Mouse (Mus musculus): ENCODE data around the gene Cbr2. TPM values are rescaled to one million over a fixed set of nuclear protein-coding genes. Genes with fewer than 3 reads are reported as not detected.
A peak's percentile ranks its signal among the peaks of the same experiment; 100 is the strongest.
"Not testable (repeated sequence)": the region's sequence is repeated elsewhere in the genome, so short reads cannot be mapped to it uniquely, and the experiment has no call there.

Gene Cbr2
- not detected for polyA plus RNA-seq (2017; shearing (Covaris generic))

DNA sequence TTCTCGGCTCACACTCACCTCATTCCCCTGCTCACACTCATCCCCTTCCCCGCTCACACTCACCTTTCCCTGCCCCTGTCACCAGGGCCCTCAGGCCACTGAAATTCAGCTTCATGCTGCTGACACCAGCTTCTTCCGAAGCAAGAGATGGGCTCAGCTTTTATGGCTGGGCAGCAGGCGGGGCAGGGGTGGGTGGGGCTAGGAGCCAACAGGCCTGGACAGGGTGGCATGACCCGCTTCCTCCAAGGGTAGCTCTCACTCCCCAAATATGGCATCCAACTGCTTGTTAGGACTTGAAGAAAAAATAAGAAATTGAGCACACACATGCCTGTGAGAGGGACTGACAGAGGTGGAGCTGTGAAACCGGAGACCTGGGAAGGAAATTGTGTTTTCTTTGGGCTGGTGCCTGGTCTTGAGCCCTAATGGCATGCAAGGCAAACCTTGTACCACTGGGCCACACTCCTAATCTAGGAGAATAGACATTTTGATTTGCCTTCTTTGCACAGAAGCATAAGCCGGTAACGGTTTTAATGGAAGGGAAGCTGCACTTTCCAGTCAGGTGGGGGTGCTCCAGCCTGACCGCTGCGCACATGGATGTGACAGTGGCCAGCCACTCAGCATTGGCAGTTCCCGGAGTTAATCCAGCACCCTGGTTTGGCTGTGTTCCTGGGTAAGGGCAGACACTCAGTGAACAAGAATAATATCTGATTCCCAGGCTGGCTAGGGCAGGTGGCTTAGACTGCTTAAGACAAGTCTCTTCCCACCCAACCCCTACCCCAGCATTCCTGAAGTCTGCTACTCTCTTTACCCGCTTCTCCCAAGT, at the start of gene Cbr2:
Gene Cbr2, minus strand, starts transcription at position 257 of the 823 bp plus-strand sequence.
- ATAC-seq, result no peak

DNA sequence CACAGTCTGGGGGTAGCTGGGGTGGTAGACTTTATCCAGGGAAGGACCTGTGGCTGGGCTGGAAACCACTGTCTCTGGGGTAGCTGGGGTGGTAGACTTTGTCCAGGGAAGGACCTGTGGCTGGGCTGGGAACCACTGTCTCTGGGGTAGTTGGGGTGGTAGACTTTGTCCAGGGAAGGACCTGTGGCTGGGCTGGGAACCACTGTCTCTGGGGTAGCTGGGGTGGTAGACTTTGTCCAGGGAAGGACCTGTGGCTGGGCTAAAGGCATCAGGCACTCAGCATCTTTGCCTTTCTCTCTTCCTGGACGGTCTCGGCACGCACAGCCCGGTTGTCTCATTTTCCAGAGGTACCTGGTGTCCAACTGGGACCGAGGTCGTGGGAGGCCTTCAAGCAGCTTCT, 49.4 kb upstream of the Cbr2 start:
- not testable (repeated sequence) for ATAC-seq

DNA sequence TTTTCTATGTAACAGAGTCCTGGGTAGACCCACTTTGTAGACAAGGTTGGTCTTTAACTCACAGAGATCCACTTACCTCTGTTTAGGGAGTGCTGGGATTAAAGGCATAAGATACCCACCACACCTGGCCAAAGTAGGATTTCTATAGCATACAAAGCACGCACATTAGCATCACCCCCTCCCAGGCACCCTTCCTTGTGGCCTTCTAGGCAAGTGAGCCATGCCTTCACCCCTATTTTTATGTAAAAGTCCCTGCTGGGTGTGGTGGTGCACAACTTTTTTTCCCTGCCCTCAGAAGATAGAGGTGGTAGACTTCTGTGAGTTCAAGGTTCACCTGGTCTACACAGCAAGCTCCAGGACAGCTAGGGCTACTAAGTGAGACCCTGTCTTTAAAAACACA, 48.0 kb upstream of the Cbr2 start:
- ATAC-seq, result no peak

DNA sequence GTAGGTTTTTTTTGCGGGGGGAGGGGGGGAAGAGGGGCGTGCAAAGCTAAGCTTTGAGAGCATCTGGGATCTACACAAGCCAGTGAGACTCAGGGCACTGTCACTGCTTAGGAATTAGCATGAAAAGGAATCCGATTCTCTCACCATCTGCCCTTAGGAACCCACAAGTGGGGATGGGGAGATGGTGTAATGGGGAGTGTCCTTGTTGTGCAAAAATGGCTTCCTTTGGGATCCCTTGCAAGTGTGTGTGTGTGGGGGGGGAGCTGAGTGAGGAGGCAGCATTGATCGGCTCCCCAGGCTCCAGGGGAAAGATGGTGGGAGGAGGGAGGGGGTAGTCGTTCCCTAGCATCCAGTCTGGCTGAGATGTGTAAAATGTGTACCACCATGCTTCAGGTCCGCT, 45.2 kb upstream of the Cbr2 start:
- ATAC-seq, result no peak

DNA sequence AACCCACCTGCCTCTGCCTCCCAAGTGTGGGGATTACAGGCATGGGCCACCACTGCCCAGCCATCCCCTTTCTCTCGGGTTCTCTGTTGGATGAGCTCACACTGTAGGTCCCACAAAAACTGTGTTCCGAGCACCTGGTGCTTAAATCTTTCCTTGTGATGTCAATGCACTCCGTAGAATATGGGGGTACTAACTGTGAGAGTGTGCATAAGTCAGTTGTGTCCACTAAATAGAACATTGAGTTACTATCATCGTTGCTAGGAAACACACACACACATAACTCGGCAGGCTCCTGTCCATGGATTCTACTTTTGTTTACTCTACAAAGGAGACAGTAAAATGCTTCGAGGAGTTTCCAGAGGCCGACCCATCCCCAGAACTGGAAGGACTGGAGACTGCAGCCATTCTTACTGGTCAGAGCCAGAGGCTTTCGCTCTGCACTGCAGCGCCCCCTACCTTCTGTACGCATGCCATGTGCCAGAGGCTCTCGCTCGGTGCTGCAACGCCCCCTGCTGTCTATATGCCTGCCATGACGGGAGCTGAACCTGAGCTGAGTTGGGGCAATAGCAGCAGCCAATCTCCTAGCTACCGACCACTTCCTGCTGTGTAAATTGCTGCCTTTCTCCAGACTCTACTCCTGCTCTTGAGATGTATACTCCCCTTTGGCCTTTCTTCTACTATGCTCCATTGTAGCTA, 44.0 kb upstream of the Cbr2 start:
- peak; percentile 100 for ATAC-seq

DNA sequence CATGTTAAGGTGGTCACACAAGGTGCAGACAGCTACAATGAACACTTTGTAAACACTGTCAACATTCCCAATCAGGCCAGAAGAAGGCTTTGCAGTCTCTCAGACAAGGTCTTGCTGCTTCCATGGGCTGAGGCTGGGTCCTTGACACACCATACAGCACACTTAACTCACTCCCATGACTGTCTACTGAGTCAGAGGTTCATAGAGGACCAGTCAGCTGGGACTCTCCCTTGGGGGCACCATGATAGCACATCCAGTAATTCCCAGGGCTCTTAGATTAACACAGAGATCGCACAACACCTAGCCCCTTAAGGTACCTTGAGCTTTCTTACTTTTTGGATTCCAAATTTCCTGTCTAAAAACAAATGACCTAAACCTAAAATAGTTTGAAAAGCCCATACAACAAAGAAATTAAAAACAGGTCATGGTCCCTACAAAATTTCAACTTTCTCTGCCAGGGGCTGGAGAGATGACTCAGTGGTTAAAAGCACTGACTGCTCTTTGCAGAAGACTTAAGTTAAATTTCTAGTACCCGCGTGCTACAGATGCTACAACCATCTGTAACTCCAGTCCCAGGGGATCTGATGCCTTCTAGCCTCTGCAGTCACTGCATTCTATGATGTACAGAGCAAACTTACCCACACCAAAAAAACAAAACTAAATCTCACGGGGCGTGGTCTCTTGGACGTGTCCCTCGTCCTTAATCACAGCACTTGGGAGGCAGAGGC, 41.7 kb upstream of the Cbr2 start:
- ATAC-seq, result no peak

DNA sequence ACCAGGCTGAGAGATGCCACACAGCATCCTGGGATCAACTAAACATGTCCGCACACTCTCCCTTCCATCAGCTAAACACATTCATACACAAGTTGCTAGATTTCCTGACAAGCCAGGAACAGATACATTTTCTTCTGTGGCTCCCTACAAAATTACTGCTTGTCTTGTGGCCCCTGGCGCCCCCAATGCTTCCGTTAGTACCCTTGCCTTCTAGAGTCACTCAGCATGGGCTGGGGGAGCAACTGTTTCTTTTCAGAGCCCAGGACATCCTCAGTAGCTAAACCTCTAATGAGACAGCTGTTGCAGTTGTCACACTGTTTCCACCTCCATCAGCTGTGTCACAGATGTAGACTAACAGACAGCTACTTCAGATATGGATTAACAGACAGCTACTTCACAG, 40.8 kb upstream of the Cbr2 start:
- ATAC-seq, result no peak

DNA sequence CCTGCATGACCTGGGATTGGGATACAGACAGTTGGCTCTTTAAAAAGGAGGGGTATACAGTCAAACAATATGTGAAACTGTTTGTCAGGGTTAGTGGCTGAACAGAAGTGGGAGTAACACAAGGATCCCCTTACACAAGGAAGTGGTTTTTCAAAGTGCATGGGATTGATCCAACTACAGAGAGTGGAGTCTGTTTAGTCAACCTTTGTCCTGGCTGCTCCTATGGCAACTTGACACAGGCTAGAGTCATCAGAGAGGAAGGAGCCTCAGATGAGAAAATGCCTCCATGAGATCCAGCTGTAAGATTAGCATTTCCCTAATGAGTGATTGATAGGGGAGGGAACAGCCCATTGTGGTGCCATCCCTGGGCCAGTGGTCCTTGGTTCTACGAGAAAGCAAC, 36.3 kb upstream of the Cbr2 start:
- no peak for ATAC-seq

DNA sequence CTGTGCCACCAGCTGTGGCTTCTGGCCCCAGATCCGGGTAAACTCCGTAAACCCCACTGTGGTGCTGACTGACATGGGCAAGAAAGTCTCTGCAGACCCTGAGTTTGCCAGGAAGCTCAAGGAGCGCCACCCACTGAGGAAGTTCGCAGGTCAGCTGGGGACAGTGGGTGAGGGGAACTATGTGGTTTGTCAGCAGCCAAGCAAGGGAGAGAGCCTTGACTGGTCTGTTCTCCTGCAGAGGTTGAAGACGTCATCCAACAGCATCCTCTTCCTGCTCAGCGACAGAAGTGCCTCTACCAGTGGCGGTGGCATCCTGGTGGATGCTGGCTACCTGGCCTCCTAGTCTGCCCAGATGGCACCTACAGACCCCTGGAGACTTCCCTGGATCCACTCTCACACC, 35.1 kb upstream of the Cbr2 start:
- ATAC-seq, result not testable (repeated sequence)

DNA sequence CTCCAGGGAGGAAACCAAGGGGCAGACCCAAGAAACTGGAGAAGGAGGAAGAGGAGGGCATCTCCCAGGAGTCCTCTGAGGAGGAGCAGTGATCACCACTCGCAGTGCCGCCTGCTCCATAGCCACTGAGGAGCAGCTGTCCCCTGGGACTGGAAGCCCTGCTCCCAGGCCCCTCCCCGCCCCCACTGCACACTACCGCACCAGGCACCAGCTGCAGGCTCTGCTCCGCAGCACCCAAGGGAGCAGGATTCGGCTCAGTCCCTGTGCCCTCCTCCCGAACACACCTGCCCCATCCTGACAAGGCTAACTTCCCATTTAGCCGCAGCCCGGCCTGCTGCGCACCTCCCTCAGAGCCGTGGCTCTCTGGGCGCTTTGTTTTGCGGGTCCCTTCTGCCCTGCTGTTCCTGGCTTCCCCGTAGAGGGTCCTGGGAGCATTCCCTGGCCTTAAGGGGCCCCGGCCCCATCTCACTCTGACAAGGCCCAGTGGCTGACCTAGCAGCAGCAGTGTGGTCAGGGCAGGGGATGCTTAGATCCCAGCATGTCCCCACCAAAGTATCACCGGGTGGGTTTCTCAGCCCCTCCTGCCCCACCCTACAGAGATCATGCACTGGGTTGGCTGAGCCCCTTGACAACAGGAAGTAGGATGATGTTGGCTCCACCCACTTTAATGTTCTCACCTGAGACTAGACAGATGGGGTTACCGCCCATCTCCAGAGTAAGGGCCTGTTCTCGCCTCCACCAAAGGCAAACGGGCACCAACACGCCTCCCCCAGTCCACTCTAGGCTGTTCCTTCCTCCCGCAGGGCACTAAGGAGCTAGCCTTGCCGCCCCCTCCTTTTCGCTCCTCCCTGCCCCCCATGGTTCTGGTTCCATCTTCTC, 31.4 kb upstream of the Cbr2 start:
- ATAC-seq, result not testable (repeated sequence)

DNA sequence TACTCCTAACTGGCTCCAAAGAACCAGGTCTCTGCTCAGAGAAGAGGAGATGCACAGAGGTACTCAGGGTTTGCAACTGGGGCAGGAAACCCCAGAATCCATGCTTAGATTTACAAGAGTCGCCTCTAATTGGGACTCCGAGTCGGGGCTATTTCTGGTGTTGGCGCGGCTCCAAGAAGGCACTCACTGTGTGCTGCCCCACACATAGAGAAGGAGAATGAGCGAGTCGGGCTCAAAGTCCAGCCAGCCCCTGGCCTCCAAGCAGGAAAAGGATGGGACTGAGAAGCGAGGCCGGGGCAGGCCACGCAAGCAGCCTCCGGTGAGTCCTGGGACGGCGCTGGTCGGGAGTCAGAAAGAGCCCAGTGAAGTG, 30.7 kb upstream of the Cbr2 start, which contains the start of gene Hmga1b:
Gene Hmga1b, plus strand, starts transcription at position 123 of the 370 bp plus-strand sequence.
- not testable (repeated sequence) for ATAC-seq

DNA sequence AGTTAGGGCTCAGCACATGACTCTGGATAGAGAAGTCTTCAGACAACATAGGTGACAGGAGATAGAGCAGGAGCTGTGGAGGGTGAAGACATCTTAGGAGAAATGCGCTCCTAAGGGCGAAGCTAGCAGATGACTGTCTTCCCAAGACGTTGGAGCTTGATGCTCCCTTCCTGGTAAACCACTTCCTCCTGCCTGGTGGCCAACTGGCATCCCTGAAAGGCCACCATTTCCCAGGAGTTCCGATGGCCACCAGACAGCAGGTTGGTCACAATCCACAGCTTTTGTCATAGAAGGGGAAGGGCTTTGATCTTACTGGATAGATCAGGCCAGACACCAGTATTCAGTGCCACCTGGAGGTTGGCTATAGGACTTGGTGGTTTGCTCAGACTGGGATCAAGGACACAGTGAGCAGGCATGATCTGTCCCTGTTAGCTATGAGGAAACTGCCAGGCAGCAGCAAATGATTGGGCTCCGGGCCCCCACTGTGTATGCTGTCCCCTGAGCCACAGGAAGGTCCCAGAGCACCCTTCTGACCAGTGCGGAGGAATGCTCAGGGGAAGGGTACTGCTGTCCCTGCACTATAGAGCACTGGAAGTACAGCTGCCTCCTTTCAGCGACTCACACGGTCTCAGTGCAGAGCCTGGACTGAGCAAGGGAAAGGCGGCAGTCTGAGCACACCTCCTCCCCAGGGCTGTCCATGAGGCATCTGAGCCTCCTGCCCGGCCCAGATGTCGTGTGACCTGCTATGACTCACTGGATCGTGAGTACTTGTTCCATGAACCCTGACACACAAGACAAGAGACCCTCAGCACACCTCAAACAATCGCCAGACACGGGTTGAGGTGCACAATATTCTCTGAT, 30.1 kb upstream of the Cbr2 start:
- ATAC-seq, result no peak

DNA sequence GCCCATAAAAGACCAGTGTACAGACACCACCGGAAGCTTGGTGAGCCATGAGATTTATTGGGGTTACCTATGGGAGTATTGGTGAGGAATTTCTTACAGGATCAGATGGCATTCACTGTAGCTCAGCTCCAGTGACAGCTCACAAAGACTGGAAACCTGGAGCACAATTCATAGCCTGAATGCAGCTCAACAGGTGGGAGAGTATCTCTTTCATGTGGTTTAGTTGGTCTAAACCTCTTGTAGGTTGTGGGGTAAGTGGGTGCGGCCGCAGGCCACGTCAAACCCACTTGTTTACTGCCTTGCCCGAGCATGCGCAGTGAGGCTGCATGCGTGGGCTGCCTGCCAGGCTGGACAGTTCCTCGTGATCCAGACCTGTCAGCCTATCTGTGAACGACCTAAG, 28.3 kb upstream of the Cbr2 start:
- ATAC-seq, result no peak

DNA sequence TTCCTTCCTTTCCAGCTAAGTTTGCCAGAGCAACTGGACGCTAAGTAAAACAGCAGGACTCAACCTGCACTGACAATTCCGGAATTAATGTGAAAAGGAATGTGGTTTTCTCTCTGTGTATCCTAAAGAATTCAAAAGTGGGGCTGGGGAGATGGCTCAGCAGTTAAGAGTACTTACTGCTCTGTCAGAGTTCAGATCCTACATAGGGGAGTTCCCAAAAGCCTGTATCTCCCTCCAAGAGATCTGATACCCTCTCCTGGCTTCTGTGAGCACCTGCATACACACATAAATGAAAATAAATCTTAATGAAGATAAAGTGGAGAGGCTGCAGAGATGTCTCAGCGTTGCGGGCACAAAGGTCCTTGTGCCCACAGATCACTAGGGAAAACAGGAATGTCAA, 19.7 kb upstream of the Cbr2 start:
- no peak for ATAC-seq

DNA sequence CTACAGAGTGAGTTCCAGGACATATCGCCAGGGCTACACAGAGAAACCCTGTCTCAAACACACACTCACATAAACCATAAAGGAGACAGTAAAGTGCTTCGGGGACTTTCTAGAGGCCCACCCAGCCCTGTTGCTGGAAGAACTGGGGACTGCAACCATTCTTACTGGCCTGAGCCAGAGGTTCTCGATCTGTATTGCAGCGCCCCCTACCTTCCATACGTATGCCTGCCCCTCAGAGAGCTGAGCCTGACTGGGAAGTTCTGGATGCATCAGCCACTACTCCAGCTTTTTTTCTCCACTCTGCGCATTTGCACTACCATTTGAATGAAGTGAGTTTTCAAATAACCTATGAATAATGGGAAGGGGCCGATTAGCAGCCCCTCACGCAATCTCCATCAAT, 17.5 kb upstream of the Cbr2 start:
- no peak for ATAC-seq

DNA sequence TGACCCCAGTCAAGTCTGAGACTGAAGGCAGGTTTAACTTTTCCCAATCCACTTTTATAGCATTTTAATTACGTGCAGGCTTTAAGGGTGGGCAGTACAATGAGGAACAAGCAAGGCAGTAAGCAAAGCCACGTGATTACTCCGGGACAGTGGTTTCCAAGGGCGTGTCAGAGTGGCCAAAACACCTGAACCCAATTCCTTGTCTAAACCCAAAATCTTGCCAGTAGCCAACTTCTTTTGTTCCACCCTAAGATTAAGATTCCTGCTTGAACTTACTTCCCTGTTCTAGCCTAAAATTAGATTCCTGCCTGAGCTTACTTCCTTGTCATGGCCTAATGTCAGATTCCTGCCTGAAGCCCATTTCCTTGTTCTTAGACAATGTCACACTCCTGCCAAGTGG, 16.1 kb upstream of the Cbr2 start:
- no peak for ATAC-seq

DNA sequence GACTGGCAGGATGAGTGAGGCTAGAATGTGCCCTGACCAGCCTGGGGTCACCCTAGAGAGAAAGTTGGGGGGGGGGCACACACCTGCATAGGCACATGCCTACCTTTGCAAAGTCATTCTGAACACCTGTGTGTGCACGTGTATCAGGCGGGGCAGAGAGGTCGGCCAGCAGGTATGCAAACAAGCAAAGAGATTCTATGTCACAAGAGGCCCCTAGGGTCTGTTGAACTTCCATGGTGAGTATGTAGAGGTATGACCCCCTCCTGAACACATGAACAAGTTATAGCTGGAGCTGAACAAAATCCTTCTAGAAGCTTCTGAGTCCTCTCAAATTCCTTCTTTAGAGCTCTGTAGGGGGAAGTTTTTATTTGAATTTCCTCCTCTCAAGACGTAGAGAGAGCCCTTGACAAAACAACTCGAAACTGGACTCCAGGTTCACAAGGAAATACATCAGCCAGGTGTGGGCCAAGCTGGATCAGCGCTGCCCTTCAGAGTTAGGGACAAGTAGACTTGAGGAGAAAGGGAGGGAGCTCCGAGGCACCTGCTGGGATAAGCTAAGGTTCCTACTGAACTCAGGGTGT, 12.3 kb upstream of the Cbr2 start:
- no peak for ATAC-seq

DNA sequence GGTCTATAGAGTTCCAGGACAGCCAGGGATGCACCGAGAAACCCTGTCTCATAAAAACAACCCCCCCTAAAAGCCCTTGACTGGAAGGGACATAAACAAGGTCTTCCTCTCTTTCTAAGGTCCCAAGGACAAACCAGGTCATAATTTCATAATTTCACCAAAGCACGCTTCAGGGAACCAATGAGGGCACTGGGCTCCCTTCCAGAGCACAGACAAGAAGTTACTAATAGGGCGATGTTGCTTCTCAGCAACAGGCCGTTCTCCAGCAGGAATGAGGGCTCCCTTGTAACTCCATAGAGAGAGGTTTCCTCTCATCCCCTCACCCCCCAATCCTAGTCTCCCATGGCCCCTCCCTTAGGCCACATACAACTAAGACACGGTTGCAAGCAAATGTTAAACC, 9.1 kb upstream of the Cbr2 start:
- ATAC-seq, result no peak

DNA sequence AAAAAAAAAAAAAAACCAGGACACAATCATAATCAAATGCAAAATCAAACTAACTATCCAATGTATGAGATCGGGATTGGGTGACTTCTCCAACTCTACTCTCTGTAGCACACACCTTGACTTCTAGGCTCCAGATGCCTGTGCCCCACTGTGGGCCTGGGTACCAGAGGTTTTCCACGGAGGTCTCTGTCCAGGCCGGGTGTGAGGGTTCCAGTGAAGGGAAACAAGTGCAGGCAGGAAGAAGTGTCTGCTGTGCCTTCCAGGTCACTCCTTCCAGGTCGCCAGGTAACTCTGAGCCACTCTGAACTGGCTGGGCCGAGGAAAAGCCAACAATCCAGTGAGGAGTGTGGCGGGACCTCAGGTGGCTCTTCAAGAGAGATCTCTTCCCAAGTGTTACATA, 4.5 kb upstream of the Cbr2 start:
- ATAC-seq, result no peak

DNA sequence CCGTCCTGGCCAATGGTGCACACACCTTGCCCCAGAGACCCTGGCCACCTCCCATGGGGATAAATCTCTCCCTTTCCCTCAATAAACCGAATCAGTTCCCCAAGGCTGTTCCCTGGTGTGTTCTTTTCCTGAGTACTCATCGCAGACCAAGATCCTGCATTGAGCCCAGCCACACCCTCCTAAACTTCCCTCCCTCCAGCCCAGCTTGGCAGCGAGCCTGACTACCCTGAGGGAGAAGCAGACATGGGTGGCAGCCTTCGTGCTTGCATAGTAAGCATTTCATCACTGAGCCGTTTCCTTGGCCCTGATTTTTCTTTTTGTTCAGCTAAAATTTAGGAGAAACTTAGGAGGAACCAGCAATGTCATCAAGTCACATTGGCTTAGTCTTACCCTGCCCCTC, 1.6 kb upstream of the Cbr2 start:
- no peak for ATAC-seq

DNA sequence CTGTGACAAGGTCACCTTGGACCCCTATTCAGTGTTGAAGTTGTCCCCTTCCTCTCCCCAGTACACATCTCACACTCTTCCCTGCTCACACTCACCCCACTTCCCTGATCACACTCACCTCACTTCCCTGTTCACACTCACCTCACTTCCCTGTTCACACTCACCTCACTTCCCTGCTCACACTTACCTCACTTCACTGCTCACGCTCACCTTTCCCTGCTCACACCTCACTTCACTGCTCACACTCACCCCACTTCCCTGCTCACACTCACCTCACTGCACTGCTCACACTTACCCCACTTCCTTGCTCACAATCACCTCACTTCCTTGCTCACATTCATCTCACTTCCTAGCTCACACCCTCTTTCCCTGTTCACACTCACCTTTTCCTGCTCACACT, 519 bp downstream of the Cbr2 start:
- no peak for ATAC-seq

Data from CD4-positive, CD25-positive, alpha-beta regulatory T cell, adult 4 months (primary cell).